ENCODE assay signal across 8 mouse cellular contexts in the genomic region with DNA sequence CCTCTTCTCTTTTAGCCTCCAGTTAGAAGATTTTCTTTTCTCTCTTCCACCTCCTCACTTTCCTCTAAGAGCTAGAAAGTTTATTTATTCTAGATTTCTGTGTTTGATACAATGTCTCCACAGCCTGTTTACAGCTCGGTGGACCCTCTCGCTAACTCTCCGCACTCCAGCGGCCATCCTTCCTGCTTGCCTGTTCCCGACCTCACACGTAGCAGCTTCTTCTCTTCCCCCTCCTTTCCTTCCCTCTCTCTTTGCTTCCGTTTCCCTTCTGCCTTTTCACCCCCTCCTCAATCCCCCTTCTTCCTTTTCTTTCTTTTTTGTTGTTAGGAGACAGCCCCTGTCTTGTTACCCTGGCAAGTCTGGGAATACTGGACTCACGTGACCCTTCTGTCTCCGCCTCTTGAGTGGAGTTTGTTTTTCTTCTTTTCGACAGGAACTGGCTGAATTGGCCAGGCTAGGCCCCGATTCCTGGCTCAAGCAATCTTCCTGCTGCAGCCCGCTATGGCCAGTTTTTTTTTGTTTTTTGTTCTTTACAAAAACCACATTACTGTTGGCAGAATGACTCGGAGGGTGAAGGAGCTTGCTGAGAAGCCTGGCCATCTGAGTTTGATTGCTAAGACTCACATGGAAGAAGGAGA. TPM values are rescaled to one million over a fixed set of nuclear protein-coding genes. Genes with fewer than 3 reads are reported as not detected.
DNase-seq lines count a peak whose midpoint lies in the region; ATAC-seq lines count a peak whose summit lies in the region.

No protein-coding gene starts in this region.

- 67% methylated on average over 13 of the region's 13 CpGs for WGBS in limb, embryonic 12.5 days
- 70% methylated on average over 13 of the region's 13 CpGs for WGBS in limb, embryonic 10.5 days

- H3K4me3 ChIP-seq in limb, embryonic 12.5 days (replicated peaks) = no peak overlapping the region
- H3K4me3 ChIP-seq in limb, embryonic 10.5 days = no peak overlapping the region
- peak overlapping the region; percentile 77 for H3K4me3 ChIP-seq in brown adipose tissue, adult 24 weeks (ENCODE audit: insufficient read depth, low read depth, low read length)

- H3K27ac ChIP-seq in limb, embryonic 12.5 days = peak overlapping the region; percentile 57; the same call in 1 of the 2 replicates
- no peak overlapping the region for H3K27ac ChIP-seq in limb, embryonic 10.5 days
- peak overlapping the region; percentile 100 for H3K27ac ChIP-seq in brown adipose tissue, adult 24 weeks (replicated peaks; ENCODE audit: low read depth, low read length)

- H3K4me1 ChIP-seq in limb, embryonic 12.5 days (replicated peaks) = 0 out of 2 replicates have a peak, but pooled peaks cover 3% of the 10 kb centered on the region
- H3K4me1 ChIP-seq in limb, embryonic 10.5 days = peaks cover 4% of the 10 kb centered on the region
- peaks cover 11% of the 10 kb centered on the region; the same call in 1 of the 2 replicates for H3K4me1 ChIP-seq in brown adipose tissue, adult 24 weeks (ENCODE audit: control insufficient read depth, insufficient read depth, insufficient read length, low read length)

- H3K4me2 ChIP-seq in limb, embryonic 12.5 days = no peak overlapping the region

- H3K9ac ChIP-seq in limb, embryonic 12.5 days (replicated peaks) = 0 out of 2 replicates have a peak overlapping the region, but pooled peaks have one; percentile 2

- no peak for DNase-seq in limb, embryonic 10.5 days (ENCODE audit: low spot score)
- DNase-seq in heart, adult 8-10 months (ENCODE audit: low spot score) = peak; percentile 89
- peak; percentile 76 for DNase-seq in kidney, adult 11 months
- peak; percentile 92 for DNase-seq in lung, postnatal 10 days
- peak; percentile 53 to 62 for DNase-seq in urinary bladder, postnatal 4 days (ENCODE audit: low spot score in 2 of 2)
- DNase-seq in cerebellum, adult 8-10 months = no peak

- no peak for ATAC-seq in limb, embryonic 12.5 days (ENCODE audit: insufficient number of reproducible peaks, insufficient read depth, low FRiP score, low TSS enrichment, low read depth)

- no peaks in the 10 kb centered on the region for H3K9me3 ChIP-seq in limb, embryonic 12.5 days
- H3K9me3 ChIP-seq in limb, embryonic 10.5 days (replicated peaks) = no peaks in the 10 kb centered on the region

- H3K27me3 ChIP-seq in limb, embryonic 12.5 days = no peaks in the 10 kb centered on the region
- no peaks in the 10 kb centered on the region for H3K27me3 ChIP-seq in limb, embryonic 10.5 days (ENCODE audit: low read depth, poor library complexity, severe bottlenecking)

- peaks cover 42% of the 10 kb centered on the region for H3K36me3 ChIP-seq in limb, embryonic 12.5 days
- peaks cover 88% of the 10 kb centered on the region for H3K36me3 ChIP-seq in limb, embryonic 10.5 days

RNA-seq across cellular contexts. Expression of a gene that starts 19.4 kb away (rescaled TPM):
- polyA plus RNA-seq in limb, embryonic 12.5 days (2016; fragmentation: Nextera tagmentation; extraction: Ambion mirVana) = 30.9 and 32.6 TPM in 2 replicates
- polyA plus RNA-seq in limb, embryonic 10.5 days (2016; fragmentation: Nextera tagmentation; extraction: Ambion mirVana) = 40.8 and 45.1 TPM in 2 replicates
- 3.1 and 4.2 TPM in 2 replicates for polyA plus RNA-seq in brown adipose tissue, adult 24 weeks (2012; ENCODE audit: insufficient read depth, insufficient read length, missing spikeins)
- total RNA-seq in heart, adult 8-10 months (2022) = 1 to 10 TPM; 2.0 to 3.2 (median 2.4) TPM

RNA-seq across cellular contexts. Expression of a gene that starts 19.6 kb away (rescaled TPM):
- 30.9 and 33.9 TPM in 2 replicates for polyA plus RNA-seq in limb, embryonic 12.5 days (2016; fragmentation: Nextera tagmentation; extraction: Ambion mirVana)
- polyA plus RNA-seq in limb, embryonic 10.5 days (2016; fragmentation: Nextera tagmentation; extraction: Ambion mirVana) = 27.3 and 33.6 TPM in 2 replicates
- polyA plus RNA-seq in brown adipose tissue, adult 24 weeks (2012; ENCODE audit: insufficient read depth, insufficient read length, missing spikeins) = 62.8 and 65.2 TPM in 2 replicates
- 10 to 100 TPM; 17.6 to 21.4 (median 20.4) TPM for total RNA-seq in heart, adult 8-10 months (2022)

RNA-seq across cellular contexts. Expression of a gene that starts 20.5 kb away (rescaled TPM):
- polyA plus RNA-seq in limb, embryonic 12.5 days (2016; fragmentation: Nextera tagmentation; extraction: Ambion mirVana) = 20.0 and 23.0 TPM in 2 replicates
- polyA plus RNA-seq in limb, embryonic 10.5 days (2016; fragmentation: Nextera tagmentation; extraction: Ambion mirVana) = 12.6 and 15.1 TPM in 2 replicates
- 12.4 and 16.3 TPM in 2 replicates for polyA plus RNA-seq in brown adipose tissue, adult 24 weeks (2012; ENCODE audit: insufficient read depth, insufficient read length, missing spikeins)
- 10 to 100 TPM; 11.0 to 17.2 (median 12.3) TPM for total RNA-seq in heart, adult 8-10 months (2022)

RNA-seq across cellular contexts. Expression of a gene that starts 49.2 kb away (rescaled TPM):
- 28.2 and 29.6 TPM in 2 replicates for polyA plus RNA-seq in limb, embryonic 12.5 days (2016; fragmentation: Nextera tagmentation; extraction: Ambion mirVana)
- 27.5 and 32.2 TPM in 2 replicates for polyA plus RNA-seq in limb, embryonic 10.5 days (2016; fragmentation: Nextera tagmentation; extraction: Ambion mirVana)
- polyA plus RNA-seq in brown adipose tissue, adult 24 weeks (2012; ENCODE audit: insufficient read depth, insufficient read length, missing spikeins) = 21.5 and 22.9 TPM in 2 replicates
- 10 to 100 TPM; 63.1 to 99.8 (median 73.6) TPM for total RNA-seq in heart, adult 8-10 months (2022)

Comparison
In these comparisons a context has a peak if more than half of its experiments do, and no peak if none do; other contexts are left out.
1. DNase-seq: peak in heart, adult 8-10 months (single experiment), kidney, adult 11 months (single experiment), lung, postnatal 10 days (single experiment) and urinary bladder, postnatal 4 days (2 of 2); none in limb, embryonic 10.5 days (single experiment) and cerebellum, adult 8-10 months (single experiment).